Mouse (Mus musculus): ENCODE measurements around the gene Lhx5. TPM values are rescaled to one million over a fixed set of nuclear protein-coding genes. Genes with fewer than 3 reads are reported as not detected.

Gene Lhx5
- polyA plus RNA-seq, 1 experiment from 2014 or later, result 22.5 TPM

DNA sequence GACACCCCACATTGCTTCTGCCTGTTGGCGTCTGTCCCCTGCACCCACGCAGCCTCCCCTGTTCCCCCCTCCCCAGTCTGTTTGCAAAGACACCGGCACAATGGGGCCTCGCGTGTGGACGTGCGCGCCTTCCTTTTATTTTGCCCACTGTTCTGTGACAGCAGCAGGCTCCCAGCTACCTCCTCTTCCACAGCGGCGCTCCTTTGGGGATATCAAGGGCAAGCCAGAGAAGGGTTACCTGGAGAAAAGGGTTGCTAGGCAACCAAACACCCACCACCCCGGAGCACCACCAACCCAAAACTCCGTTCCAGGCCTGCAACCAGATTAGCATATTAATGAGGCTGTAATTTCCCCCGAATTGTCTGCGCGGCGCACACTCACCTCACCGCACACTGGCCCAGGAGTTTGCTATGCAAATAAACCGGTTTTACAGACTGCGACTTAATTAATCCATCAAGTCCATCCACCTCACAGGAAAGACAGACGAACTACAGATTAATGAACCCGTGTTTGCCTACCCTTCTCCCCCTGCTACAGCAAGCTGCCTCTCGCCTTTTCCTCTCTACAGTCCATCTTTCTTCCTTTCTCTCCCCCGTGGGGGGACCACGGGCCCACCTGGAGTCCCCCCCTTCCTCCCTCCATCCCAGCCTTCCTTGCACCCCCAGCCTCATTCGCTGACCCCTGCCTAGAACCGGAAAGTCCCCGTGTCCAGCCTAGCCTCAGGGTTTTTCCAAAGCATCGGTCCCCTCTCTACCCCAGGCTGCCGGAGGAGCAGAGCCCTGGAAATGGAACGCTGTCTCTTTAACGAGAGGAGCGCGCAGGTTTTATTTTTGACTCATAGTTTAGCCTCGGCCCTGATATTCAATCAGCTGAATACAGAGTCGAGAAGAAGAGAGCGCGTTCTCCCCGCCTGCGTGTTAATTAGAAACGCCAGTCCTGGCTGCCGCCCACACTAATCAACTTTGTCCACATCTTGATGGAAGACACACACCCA lies 21.8 kb upstream of the Lhx5 start:
- Histone ChIP-seq H3K9ac (ENCODE audit: low read depth, low read length) (peak overlapping the region; percentile 64), H3K36me3 (ENCODE audit: control insufficient read depth, insufficient read depth, low read length) (no peaks in the 10 kb centered on the region), H3K4me3 (ENCODE audit: low read depth, low read length) (peak overlapping the region; percentile 36), H3K27me3 (ENCODE audit: control insufficient read depth, insufficient read depth, low read depth, low read length) (no peaks in the 10 kb centered on the region; the same call in 1 of the 2 replicates), H3K27ac (ENCODE audit: low read length) (peak overlapping the region; percentile 98), H3K4me1 (ENCODE audit: control insufficient read depth, insufficient read depth, low read length) (peaks cover 21% of the 10 kb centered on the region), H3K4me2 (ENCODE audit: low read length) (peak overlapping the region; percentile 76), H3K9me3 (replicated peaks; ENCODE audit: control insufficient read depth, low read length, poor library complexity, severe bottlenecking) (no peaks in the 10 kb centered on the region; the same call in 1 of the 2 replicates)
- peak; percentile 87 for ATAC-seq
- WGBS, result under 1% methylated on average over 41 of the region's 41 CpGs

DNA sequence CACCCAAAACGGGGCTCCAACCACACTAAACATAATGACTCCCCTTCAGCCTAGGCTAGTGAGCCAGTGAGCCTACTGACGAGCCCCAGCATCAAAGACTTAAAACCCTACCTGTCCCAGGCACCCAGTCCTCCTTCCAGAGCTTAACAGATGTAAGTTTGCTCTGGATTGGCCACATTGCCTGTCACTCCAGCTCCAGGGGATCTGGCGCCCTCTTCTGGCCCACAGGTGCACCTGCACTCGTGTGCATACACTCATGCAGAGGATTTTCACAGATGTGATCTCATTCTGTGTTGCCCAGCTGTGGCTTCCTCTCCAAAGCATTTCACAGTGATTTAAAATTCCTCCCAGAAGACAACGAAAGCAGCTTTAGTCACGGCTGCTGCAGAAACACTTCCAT lies 18.1 kb upstream of the Lhx5 start:
- WGBS, result 87% methylated on average over 6 of the region's 6 CpGs
- H3K4me2 ChIP-seq (ENCODE audit: low read length), result no peak overlapping the region
- peaks cover 21% of the 10 kb centered on the region for H3K4me1 ChIP-seq (ENCODE audit: control insufficient read depth, insufficient read depth, low read length)
- no peak overlapping the region for H3K27ac ChIP-seq (ENCODE audit: low read length)
- H3K9me3 ChIP-seq (replicated peaks; ENCODE audit: control insufficient read depth, low read length, poor library complexity, severe bottlenecking), result no peaks in the 10 kb centered on the region; the same call in 1 of the 2 replicates
- peaks cover 6% of the 10 kb centered on the region for H3K27me3 ChIP-seq (ENCODE audit: control insufficient read depth, insufficient read depth, low read depth, low read length)
- ATAC-seq, result no peak
- H3K4me3 ChIP-seq (ENCODE audit: low read depth, low read length), result no peak overlapping the region
- no peaks in the 10 kb centered on the region for H3K36me3 ChIP-seq (ENCODE audit: control insufficient read depth, insufficient read depth, low read length)
- H3K9ac ChIP-seq (ENCODE audit: low read depth, low read length), result no peak overlapping the region

DNA sequence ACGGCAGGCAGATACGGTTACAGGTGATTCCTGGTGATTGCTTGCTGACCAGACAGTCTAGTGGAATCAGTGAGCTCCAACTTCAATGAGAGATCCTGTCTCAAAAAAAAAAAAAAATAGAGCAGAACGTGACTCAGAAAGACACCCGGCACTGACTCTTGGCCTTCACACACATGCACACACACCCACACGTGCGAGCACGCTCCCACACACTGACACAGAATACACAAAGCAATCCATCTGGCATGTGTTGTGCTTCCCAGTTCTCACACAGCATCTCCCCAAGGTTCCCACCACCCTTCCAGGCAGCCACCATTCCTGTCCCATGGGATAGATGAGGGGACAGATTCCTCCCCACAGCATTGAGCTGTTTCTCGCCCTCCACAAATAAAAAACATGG lies 11.4 kb upstream of the Lhx5 start:
- H3K36me3 ChIP-seq (ENCODE audit: control insufficient read depth, insufficient read depth, low read length), result no peaks in the 10 kb centered on the region
- peaks cover 21% of the 10 kb centered on the region for H3K27me3 ChIP-seq (ENCODE audit: control insufficient read depth, insufficient read depth, low read depth, low read length)
- peaks cover 7% of the 10 kb centered on the region; the same call in 1 of the 2 replicates for H3K4me1 ChIP-seq (ENCODE audit: control insufficient read depth, insufficient read depth, low read length)
- H3K27ac ChIP-seq (ENCODE audit: low read length), result peak overlapping the region; percentile 12; the same call in 1 of the 2 replicates
- no peak overlapping the region for H3K9ac ChIP-seq (ENCODE audit: low read depth, low read length)
- H3K4me3 ChIP-seq (ENCODE audit: low read depth, low read length), result no peak overlapping the region
- 83% methylated on average over 8 of the region's 8 CpGs for WGBS
- H3K4me2 ChIP-seq (ENCODE audit: low read length), result no peak overlapping the region
- no peak for ATAC-seq
- H3K9me3 ChIP-seq (replicated peaks; ENCODE audit: control insufficient read depth, low read length, poor library complexity, severe bottlenecking), result no peaks in the 10 kb centered on the region

DNA sequence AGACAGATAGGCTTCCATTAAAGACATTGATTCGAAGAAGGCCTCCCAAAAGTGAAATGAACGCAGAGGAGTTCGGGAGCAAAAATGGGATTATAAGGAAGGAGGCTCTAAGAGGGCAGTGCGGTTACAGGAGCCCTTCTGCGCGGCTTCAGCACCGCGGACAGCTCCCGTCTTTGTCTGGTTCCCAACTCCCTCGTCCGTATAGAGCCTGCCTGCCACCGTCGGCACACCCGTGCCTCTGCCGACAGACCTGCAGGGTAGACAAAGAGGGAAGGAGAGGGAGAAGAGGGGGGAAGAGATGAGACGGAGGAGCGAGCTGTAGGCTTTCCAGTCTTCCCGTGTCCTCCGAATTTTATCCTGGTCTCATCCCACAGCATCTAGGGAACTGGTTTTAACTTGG lies 7.5 kb upstream of the Lhx5 start:
- peak overlapping the region; percentile 68 for H3K9ac ChIP-seq (ENCODE audit: low read depth, low read length)
- ATAC-seq, result no peak
- H3K4me2 ChIP-seq (ENCODE audit: low read length), result peak overlapping the region; percentile 60
- WGBS, result under 1% methylated on average over 19 of the region's 19 CpGs
- peak overlapping the region; percentile 41 for H3K4me3 ChIP-seq (ENCODE audit: low read depth, low read length)
- peaks cover 25% of the 10 kb centered on the region for H3K27me3 ChIP-seq (ENCODE audit: control insufficient read depth, insufficient read depth, low read depth, low read length)
- H3K9me3 ChIP-seq (replicated peaks; ENCODE audit: control insufficient read depth, low read length, poor library complexity, severe bottlenecking), result no peaks in the 10 kb centered on the region
- peak overlapping the region; percentile 92 for H3K27ac ChIP-seq (ENCODE audit: low read length)
- H3K4me1 ChIP-seq (ENCODE audit: control insufficient read depth, insufficient read depth, low read length), result peaks cover 7% of the 10 kb centered on the region; the same call in 1 of the 2 replicates
- no peaks in the 10 kb centered on the region for H3K36me3 ChIP-seq (ENCODE audit: control insufficient read depth, insufficient read depth, low read length)

DNA sequence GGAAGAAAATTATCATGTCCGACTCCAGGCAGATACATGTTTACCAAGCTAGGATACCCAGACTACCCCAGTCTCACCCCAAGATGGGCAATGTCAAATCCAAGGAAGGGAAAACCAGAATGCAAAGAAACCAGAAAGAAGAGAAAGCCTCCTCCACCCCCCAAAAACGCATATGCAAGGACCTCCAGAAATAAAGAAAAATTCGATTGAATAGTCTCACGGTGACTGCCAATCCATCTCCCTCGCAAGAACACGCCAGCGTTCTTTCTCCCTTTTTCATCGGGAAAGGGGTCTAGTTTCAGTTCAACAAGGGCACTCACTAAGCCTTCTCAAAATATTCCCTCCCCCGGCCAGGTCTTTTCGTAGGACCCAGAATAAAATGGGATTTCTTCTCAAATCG lies 6.8 kb upstream of the Lhx5 start:
- H3K4me3 ChIP-seq (ENCODE audit: low read depth, low read length), result peak overlapping the region; percentile 41
- H3K4me1 ChIP-seq (ENCODE audit: control insufficient read depth, insufficient read depth, low read length), result peaks cover 7% of the 10 kb centered on the region; the same call in 1 of the 2 replicates
- peaks cover 28% of the 10 kb centered on the region for H3K27me3 ChIP-seq (ENCODE audit: control insufficient read depth, insufficient read depth, low read depth, low read length)
- no peak for ATAC-seq
- H3K27ac ChIP-seq (ENCODE audit: low read length), result peak overlapping the region; percentile 92
- H3K9me3 ChIP-seq (replicated peaks; ENCODE audit: control insufficient read depth, low read length, poor library complexity, severe bottlenecking), result no peaks in the 10 kb centered on the region
- 1% methylated on average over 11 of the region's 11 CpGs for WGBS
- no peaks in the 10 kb centered on the region for H3K36me3 ChIP-seq (ENCODE audit: control insufficient read depth, insufficient read depth, low read length)
- peak overlapping the region; percentile 60 for H3K4me2 ChIP-seq (ENCODE audit: low read length)
- H3K9ac ChIP-seq (ENCODE audit: low read depth, low read length), result peak overlapping the region; percentile 68

DNA sequence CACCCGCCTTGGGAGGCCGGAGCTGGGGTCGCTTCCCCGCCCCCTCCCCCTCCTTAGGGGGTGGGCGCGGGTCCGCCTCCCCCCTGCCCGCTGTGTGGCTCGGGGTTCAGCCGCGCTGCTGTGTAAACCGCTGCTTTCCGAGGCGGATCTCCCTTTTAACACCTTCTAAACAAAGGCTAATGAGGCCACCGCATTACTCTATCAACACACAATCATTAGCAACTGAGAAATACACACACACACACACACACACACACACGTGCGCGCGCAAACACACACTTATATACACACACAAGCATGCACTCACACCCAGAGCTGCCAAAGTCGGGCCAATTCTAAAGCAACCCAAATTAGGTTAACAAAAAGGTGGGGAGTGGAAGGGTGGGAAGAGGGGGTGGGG lies 5.8 kb upstream of the Lhx5 start:
- 2% methylated on average over 13 of the region's 20 CpGs for WGBS
- H3K9ac ChIP-seq (ENCODE audit: low read depth, low read length), result peak overlapping the region; percentile 68

GRCm38 (mm10) chr5:120426572-120426971 lies 4.9 kb upstream of the Lhx5 start:
- no peaks in the 10 kb centered on the region for H3K36me3 ChIP-seq (ENCODE audit: control insufficient read depth, insufficient read depth, low read length)
- no peaks in the 10 kb centered on the region for H3K9me3 ChIP-seq (replicated peaks; ENCODE audit: control insufficient read depth, low read length, poor library complexity, severe bottlenecking)
- 1% methylated on average over 9 of the region's 10 CpGs for WGBS
- no peaks in the 10 kb centered on the region for H3K4me1 ChIP-seq (ENCODE audit: control insufficient read depth, insufficient read depth, low read length)
- peak overlapping the region; percentile 92 for H3K27ac ChIP-seq (ENCODE audit: low read length)
- peaks cover 36% of the 10 kb centered on the region for H3K27me3 ChIP-seq (ENCODE audit: control insufficient read depth, insufficient read depth, low read depth, low read length)
- H3K4me2 ChIP-seq (ENCODE audit: low read length), result peak overlapping the region; percentile 67
- H3K4me3 ChIP-seq (ENCODE audit: low read depth, low read length), result peak overlapping the region; percentile 33
- H3K9ac ChIP-seq (ENCODE audit: low read depth, low read length), result peak overlapping the region; percentile 71
- ATAC-seq, result no peak

More for the DNA sequence above, 5.8 kb upstream of the Lhx5 start:
- Histone ChIP-seq H3K4me2 (ENCODE audit: low read length) (peak overlapping the region; percentile 60), H3K27me3 (ENCODE audit: control insufficient read depth, insufficient read depth, low read depth, low read length) (peaks cover 36% of the 10 kb centered on the region), H3K9me3 (replicated peaks; ENCODE audit: control insufficient read depth, low read length, poor library complexity, severe bottlenecking) (no peaks in the 10 kb centered on the region), H3K27ac (ENCODE audit: low read length) (peak overlapping the region; percentile 92), H3K36me3 (ENCODE audit: control insufficient read depth, insufficient read depth, low read length) (no peaks in the 10 kb centered on the region), H3K4me1 (ENCODE audit: control insufficient read depth, insufficient read depth, low read length) (peaks cover 5% of the 10 kb centered on the region; the same call in 1 of the 2 replicates), H3K4me3 (ENCODE audit: low read depth, low read length) (peak overlapping the region; percentile 41)
- no peak for ATAC-seq

DNA sequence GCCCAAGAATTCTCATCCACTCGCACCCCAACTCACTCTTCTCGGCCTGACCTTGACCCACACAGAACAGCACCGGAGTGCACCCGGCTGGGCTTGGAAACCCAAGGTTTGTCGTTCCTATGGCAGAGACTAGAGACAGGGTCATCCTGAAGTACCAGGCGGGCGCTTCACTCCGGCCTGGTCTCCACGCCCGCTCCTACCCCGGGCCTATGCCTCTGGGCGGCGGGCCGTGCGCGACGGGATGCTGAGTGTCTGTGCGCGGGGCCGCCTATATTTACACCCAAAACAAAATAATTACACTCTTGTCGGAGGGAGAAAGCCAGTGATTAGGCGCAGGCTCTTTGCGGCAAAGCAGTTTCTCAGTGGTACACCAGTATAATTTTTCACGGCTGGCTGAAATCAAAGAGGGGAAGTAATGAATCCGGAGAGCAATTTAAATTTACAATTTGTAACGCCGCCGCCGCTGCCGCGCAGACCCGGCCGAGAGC lies 4.0 kb upstream of the Lhx5 start:
- 2% methylated on average over 33 of the region's 33 CpGs for WGBS
- peaks cover 29% of the 10 kb centered on the region for H3K27me3 ChIP-seq (ENCODE audit: control insufficient read depth, insufficient read depth, low read depth, low read length)

More for the DNA sequence above, 4.0 kb upstream of the Lhx5 start:
- Histone ChIP-seq H3K36me3 (ENCODE audit: control insufficient read depth, insufficient read depth, low read length) (no peaks in the 10 kb centered on the region), H3K9me3 (replicated peaks; ENCODE audit: control insufficient read depth, low read length, poor library complexity, severe bottlenecking) (no peaks in the 10 kb centered on the region), H3K9ac (ENCODE audit: low read depth, low read length) (peak overlapping the region; percentile 71), H3K4me2 (ENCODE audit: low read length) (peak overlapping the region; percentile 67), H3K4me3 (ENCODE audit: low read depth, low read length) (peak overlapping the region; percentile 33), H3K4me1 (ENCODE audit: control insufficient read depth, insufficient read depth, low read length) (0 out of 2 replicates have a peak, but pooled peaks cover 2% of the 10 kb centered on the region), H3K27ac (ENCODE audit: low read length) (peak overlapping the region; percentile 92)
- no peak for ATAC-seq

Data from midbrain, embryonic 16.5 days (tissue).